9 mouse cellular contexts compared by ENCODE assay signal in genomic region chr11:113100800-113101199, GRCm38 (mm10).
A peak's percentile ranks its signal among the peaks of the same experiment; 100 is the strongest.
DNase-seq lines count a peak whose midpoint lies in the region; ATAC-seq and TF ChIP-seq lines count a peak whose summit lies in the region.
"Had no signal": no experiment of that assay in that cellular context is flagged by ENCODE, and none has a peak within 500 bp of the region (broad histone marks: within the 10 kb centered on the region; RNA-seq: fewer than 3 reads in every experiment).

No protein-coding gene starts in this region.

- peaks cover 10% of the 10 kb centered on the region; the same call in 1 of the 2 replicates for H3K4me1 ChIP-seq in hindbrain, postnatal 0 days (ENCODE audit: insufficient read depth, low read length)
- H3K4me1 ChIP-seq in hindbrain, embryonic 12.5 days: peaks cover 47% of the 10 kb centered on the region
- peaks cover 5 to 10% of the 10 kb centered on the region in 2 experiments; a peak in 2 of 4 replicates for H3K4me1 ChIP-seq in MEL (ENCODE audit: control insufficient read depth in 1 of 2, insufficient read depth in 2 of 2, low read length in 2 of 2)
- peaks cover 9% of the 10 kb centered on the region for H3K4me1 ChIP-seq in lung, postnatal 0 days (ENCODE audit: insufficient read depth, low read depth, low read length)

- peak overlapping the region; percentile 56 for H3K27ac ChIP-seq in hindbrain, postnatal 0 days
- H3K27ac ChIP-seq in hindbrain, embryonic 12.5 days: no peak overlapping the region
- H3K27ac ChIP-seq in MEL (ENCODE audit: control insufficient read depth, low read depth, low read length): no peak overlapping the region
- peak overlapping the region; percentile 85 for H3K27ac ChIP-seq in lung, postnatal 0 days (ENCODE audit: low read length)

- ATAC-seq in hindbrain, postnatal 0 days: no peak
- no peak for ATAC-seq in hindbrain, embryonic 12.5 days (ENCODE audit: low FRiP score)
- no peak for ATAC-seq in lung, postnatal 0 days
- no peak for ATAC-seq in erythroid progenitor cell, adult 5-6 weeks (replicated peaks; ENCODE audit: low FRiP score, poor library complexity, severe bottlenecking)

- H3K4me2 ChIP-seq in hindbrain, postnatal 0 days (ENCODE audit: low read depth, low read length): 0 out of 2 replicates have a peak overlapping the region, but pooled peaks have one; percentile 14
- H3K4me2 ChIP-seq in hindbrain, embryonic 12.5 days (replicated peaks): no peak overlapping the region
- peak overlapping the region; percentile 48 for H3K4me2 ChIP-seq in lung, postnatal 0 days (replicated peaks; ENCODE audit: low read depth, low read length)

- 40% methylated on average over 9 of the region's 9 CpGs for WGBS in hindbrain, postnatal 0 days
- 38% methylated on average over 9 of the region's 9 CpGs for WGBS in hindbrain, embryonic 12.5 days
- 40% methylated on average over 9 of the region's 9 CpGs for WGBS in lung, postnatal 0 days

- TF ChIP-seq POLR2A in MEL (IDR thresholded peaks at IDR 0.05; ENCODE audit: control insufficient read depth in 1 of 2, insufficient read depth in 1 of 2, low read depth in 1 of 2, low read length in 2 of 2, poor library complexity in 1 of 2): no peak

- TF ChIP-seq CTCF in hindbrain, postnatal 0 days (IDR thresholded peaks at IDR 0.05; ENCODE audit: low read depth): no peak
- no peak for TF ChIP-seq CTCF in MEL (IDR thresholded peaks at IDR 0.05 in 2 of 3, conservative IDR thresholded peaks at IDR 0.05 in 1 of 3; ENCODE audit: control insufficient read depth in 1 of 3, insufficient read depth in 1 of 3, low read depth in 2 of 3, low read length in 3 of 3, poor library complexity in 1 of 3, severe bottlenecking in 1 of 3)
- TF ChIP-seq CTCF in lung, postnatal 0 days (IDR thresholded peaks at IDR 0.05): no peak

- no peak for TF ChIP-seq RAD21 in MEL (IDR thresholded peaks at IDR 0.05; ENCODE audit: low read depth, low read length)

- TF ChIP-seq EP300 in MEL (IDR thresholded peaks at IDR 0.05; ENCODE audit: low read depth in 1 of 2, low read length in 2 of 2): no peak
- TF ChIP-seq EP300 in lung, postnatal 0 days (IDR thresholded peaks at IDR 0.05): no peak

- no peaks in the 10 kb centered on the region for H3K27me3 ChIP-seq in hindbrain, postnatal 0 days (ENCODE audit: insufficient read depth, low read length)
- H3K27me3 ChIP-seq in hindbrain, embryonic 12.5 days: no peaks in the 10 kb centered on the region
- H3K27me3 ChIP-seq in MEL (ENCODE audit: control insufficient read depth in 1 of 2, insufficient read depth in 2 of 2, low read length in 2 of 2): no peaks in the 10 kb centered on the region
- H3K27me3 ChIP-seq in lung, postnatal 0 days (replicated peaks; ENCODE audit: insufficient read depth, low read length): no peaks in the 10 kb centered on the region

- H3K9me3 ChIP-seq in hindbrain, postnatal 0 days (ENCODE audit: low read length): no peaks in the 10 kb centered on the region
- H3K9me3 ChIP-seq in hindbrain, embryonic 12.5 days (replicated peaks): no peaks in the 10 kb centered on the region
- no peaks in the 10 kb centered on the region for H3K9me3 ChIP-seq in MEL (replicated peaks; ENCODE audit: insufficient read depth, low read length)
- no peaks in the 10 kb centered on the region for H3K9me3 ChIP-seq in lung, postnatal 0 days (ENCODE audit: low read length)

- no peaks in the 10 kb centered on the region for H3K36me3 ChIP-seq in hindbrain, postnatal 0 days (ENCODE audit: insufficient read depth, low read length)
- H3K36me3 ChIP-seq in hindbrain, embryonic 12.5 days: no peaks in the 10 kb centered on the region
- no peaks in the 10 kb centered on the region; a peak in 1 of 4 replicates for H3K36me3 ChIP-seq in MEL (ENCODE audit: control insufficient read depth in 1 of 2, insufficient read depth in 2 of 2, low read length in 2 of 2)
- H3K36me3 ChIP-seq in lung, postnatal 0 days (ENCODE audit: insufficient read depth, low read length): no peaks in the 10 kb centered on the region

- H3K4me3 ChIP-seq in hindbrain, postnatal 0 days (ENCODE audit: low read length): no peak overlapping the region
- no peak overlapping the region for H3K4me3 ChIP-seq in hindbrain, embryonic 12.5 days
- H3K4me3 ChIP-seq in MEL (ENCODE audit: control insufficient read depth in 1 of 2, insufficient read depth in 1 of 2, low read depth in 2 of 2, low read length in 2 of 2): no peak overlapping the region
- H3K4me3 ChIP-seq in lung, postnatal 0 days (ENCODE audit: low read depth, low read length): peak overlapping the region; percentile 8; the same call in 1 of the 2 replicates

- no peaks in the 10 kb centered on the region for H3K79me2 ChIP-seq in MEL (ENCODE audit: control insufficient read depth, insufficient read depth, low read length, poor library complexity)

- DNase-seq in hindbrain, postnatal 0 days (ENCODE audit: low spot score): no peak
- no peak for DNase-seq in MEL (ENCODE audit: low read depth, low spot score)
- DNase-seq in fat pad, adult 2 months (ENCODE audit: extremely low read depth, low read depth, low spot score): peak; percentile 67
- peak; percentile 44 for DNase-seq in lung, postnatal 0 days (ENCODE audit: low spot score)
- DNase-seq in urinary bladder, postnatal 10 days (ENCODE audit: low spot score): no peak
- no peak for DNase-seq in kidney, postnatal 10 days
- DNase-seq: midbrain, embryonic 14.5 days had no signal

- no peak overlapping the region for H3K9ac ChIP-seq in hindbrain, postnatal 0 days (replicated peaks; ENCODE audit: low read length)
- H3K9ac ChIP-seq in hindbrain, embryonic 12.5 days: no peak overlapping the region
- H3K9ac ChIP-seq in MEL (ENCODE audit: control insufficient read depth, low read depth, low read length, poor library complexity, severe bottlenecking): no peak overlapping the region; the same call in 1 of the 2 replicates
- H3K9ac ChIP-seq in lung, postnatal 0 days (replicated peaks; ENCODE audit: low read depth): peak overlapping the region; percentile 16; the same call in 1 of the 2 replicates

TF ChIP-seq in MEL, 35 proteins besides CTCF, POLR2A, EP300 and RAD21:
- TF ChIP-seq ZC3H11A (IDR thresholded peaks at IDR 0.05; ENCODE audit: low read depth, low read length) (no peak), UBTF (IDR thresholded peaks at IDR 0.05; ENCODE audit: borderline replicate concordance, insufficient read depth, low read depth, low read length) (no peak), ETS1 (IDR thresholded peaks at IDR 0.05; ENCODE audit: low read depth, low read length) (0 out of 2 replicates have a peak, but pooled peaks have one; percentile 19), CHD1 (IDR thresholded peaks at IDR 0.05; ENCODE audit: low read depth, low read length) (no peak), MAX (IDR thresholded peaks at IDR 0.05; ENCODE audit: low read length) (no peak)
TF ChIP-seq in MEL: peak in this region for 1.

Comparison
In these comparisons a context has a peak if more than half of its experiments do, and no peak if none do; other contexts are left out.
1. H3K27ac ChIP-seq: peak in hindbrain, postnatal 0 days (single experiment) and lung, postnatal 0 days (single experiment); none in hindbrain, embryonic 12.5 days (single experiment) and MEL (single experiment).
2. DNase-seq: peak in fat pad, adult 2 months (single experiment) and lung, postnatal 0 days (single experiment); none in hindbrain, postnatal 0 days (single experiment), MEL (single experiment), urinary bladder, postnatal 10 days (single experiment) and kidney, postnatal 10 days (single experiment).